Mouse (Mus musculus): Measurements from ENCODE around the gene H6pd.

- TF ChIP-seq GATA1 (IDR thresholded peaks at IDR 0.05; ENCODE audit: low read depth, low read length) (no peak), POLR2A (IDR thresholded peaks at IDR 0.05; ENCODE audit: control insufficient read depth in 1 of 2, insufficient read depth in 1 of 2, low read depth in 1 of 2, low read length in 2 of 2, poor library complexity in 1 of 2) (no peak), POLR2AphosphoS2 (IDR thresholded peaks at IDR 0.05; ENCODE audit: low read length) (no peak), TAL1 (IDR thresholded peaks at IDR 0.05; ENCODE audit: low read length) (no peak), RCOR1 (IDR thresholded peaks at IDR 0.05; ENCODE audit: low read depth, low read length) (no peak)
These were observed 75.8 kb downstream of the H6pd start for GRCm38 (mm10) chr4:149933025-149933424.
